Mouse (Mus musculus): ENCODE results near the gene Kcnmb2. TPM values are rescaled to one million over a fixed set of nuclear protein-coding genes. Genes with fewer than 3 reads are reported as not detected.

The Kcnmb2 gene
- polyA plus RNA-seq (2014; fragmentation: Nextera tagmentation; extraction: Ambion mirVana) = 3.7 and 6.4 TPM in 2 replicates

- Histone ChIP-seq H3K9ac (ENCODE audit: low read length) (peak within 1 kb of the TSS; percentile 45), H3K27ac (ENCODE audit: low read depth, low read length) (no peak within 1 kb of the TSS), H3K4me1 (ENCODE audit: control insufficient read depth, insufficient read depth, low read length) (peaks cover 7% of the 10 kb centered on the region; the same call in 1 of the 2 replicates), H3K27me3 (replicated peaks; ENCODE audit: control insufficient read depth, insufficient read depth, low read length) (no peaks in the 10 kb centered on the region), H3K4me3 (ENCODE audit: low read depth, low read length) (peak within 1 kb of the TSS; percentile 34), H3K9me3 (replicated peaks; ENCODE audit: control insufficient read depth, low read length) (no peaks in the 10 kb centered on the region), H3K4me2 (ENCODE audit: low read length) (peak within 1 kb of the TSS; percentile 58), H3K36me3 (ENCODE audit: control insufficient read depth, insufficient read depth, low read length) (no peaks in the 10 kb centered on the region)
- DNase-seq (ENCODE audit: low spot score) = peak; percentile 63
- ATAC-seq = peak; percentile 78
- under 1% methylated on average over 22 of the region's 22 CpGs for WGBS
These were observed at the start of gene Kcnmb2 for GRCm38 (mm10) chr3:31902504-31903330. TSS of gene Kcnmb2 (plus strand) at chr3:31902507.

- H3K4me2 ChIP-seq (ENCODE audit: low read length) = no peak overlapping the region
- H3K4me3 ChIP-seq (ENCODE audit: low read depth, low read length) = no peak overlapping the region
- no peaks in the 10 kb centered on the region for H3K9me3 ChIP-seq (replicated peaks; ENCODE audit: control insufficient read depth, low read length)
- no peaks in the 10 kb centered on the region for H3K36me3 ChIP-seq (ENCODE audit: control insufficient read depth, insufficient read depth, low read length)
- no peaks in the 10 kb centered on the region for H3K27me3 ChIP-seq (replicated peaks; ENCODE audit: control insufficient read depth, insufficient read depth, low read length)
- no peak overlapping the region for H3K9ac ChIP-seq (ENCODE audit: low read length)
- WGBS = 26% methylated on average over 5 of the region's 5 CpGs
- no peak for ATAC-seq
- H3K27ac ChIP-seq (ENCODE audit: low read depth, low read length) = no peak overlapping the region
- DNase-seq (ENCODE audit: low spot score) = peak; percentile 21
- no peaks in the 10 kb centered on the region for H3K4me1 ChIP-seq (ENCODE audit: control insufficient read depth, insufficient read depth, low read length)
These were observed 38.8 kb upstream of the Kcnmb2 start for GRCm38 (mm10) chr3:31863522-31863921.

- ATAC-seq (no peak), DNase-seq (ENCODE audit: low spot score) (no peak)
- no peaks in the 10 kb centered on the region for H3K9me3 ChIP-seq (replicated peaks; ENCODE audit: control insufficient read depth, low read length)
- H3K36me3 ChIP-seq (ENCODE audit: control insufficient read depth, insufficient read depth, low read length) = no peaks in the 10 kb centered on the region
- H3K4me3 ChIP-seq (ENCODE audit: low read depth, low read length) = no peak overlapping the region
- H3K27me3 ChIP-seq (replicated peaks; ENCODE audit: control insufficient read depth, insufficient read depth, low read length) = no peaks in the 10 kb centered on the region
- H3K9ac ChIP-seq (ENCODE audit: low read length) = no peak overlapping the region
- no peaks in the 10 kb centered on the region for H3K4me1 ChIP-seq (ENCODE audit: control insufficient read depth, insufficient read depth, low read length)
- no peak overlapping the region for H3K27ac ChIP-seq (ENCODE audit: low read depth, low read length)
- WGBS = 73% methylated on average over 3 of the region's 3 CpGs
- no peak overlapping the region for H3K4me2 ChIP-seq (ENCODE audit: low read length)
These were observed 38.2 kb upstream of the Kcnmb2 start for GRCm38 (mm10) chr3:31864070-31864469.

- 95% methylated on average over 3 of the region's 3 CpGs for WGBS
- H3K4me1 ChIP-seq (ENCODE audit: control insufficient read depth, insufficient read depth, low read length) = no peaks in the 10 kb centered on the region
- no peaks in the 10 kb centered on the region for H3K36me3 ChIP-seq (ENCODE audit: control insufficient read depth, insufficient read depth, low read length)
- H3K27me3 ChIP-seq (replicated peaks; ENCODE audit: control insufficient read depth, insufficient read depth, low read length) = no peaks in the 10 kb centered on the region
- no peaks in the 10 kb centered on the region for H3K9me3 ChIP-seq (replicated peaks; ENCODE audit: control insufficient read depth, low read length)
- no peak overlapping the region for H3K4me3 ChIP-seq (ENCODE audit: low read depth, low read length)
- no peak overlapping the region for H3K9ac ChIP-seq (ENCODE audit: low read length)
- ATAC-seq (no peak), DNase-seq (ENCODE audit: low spot score) (no peak)
- no peak overlapping the region for H3K27ac ChIP-seq (ENCODE audit: low read depth, low read length)
- H3K4me2 ChIP-seq (ENCODE audit: low read length) = no peak overlapping the region
These were observed 30.8 kb upstream of the Kcnmb2 start for GRCm38 (mm10) chr3:31871461-31871860.

GRCm38 (mm10) chr3:31882621-31883131, 19.6 kb upstream of the Kcnmb2 start:
- Histone ChIP-seq H3K4me3 (ENCODE audit: low read depth, low read length) (no peak overlapping the region), H3K9me3 (replicated peaks; ENCODE audit: control insufficient read depth, low read length) (0 out of 2 replicates have a peak, but pooled peaks cover 4% of the 10 kb centered on the region), H3K27ac (ENCODE audit: low read depth, low read length) (no peak overlapping the region), H3K27me3 (replicated peaks; ENCODE audit: control insufficient read depth, insufficient read depth, low read length) (no peaks in the 10 kb centered on the region), H3K9ac (ENCODE audit: low read length) (no peak overlapping the region), H3K36me3 (ENCODE audit: control insufficient read depth, insufficient read depth, low read length) (no peaks in the 10 kb centered on the region), H3K4me2 (ENCODE audit: low read length) (no peak overlapping the region), H3K4me1 (ENCODE audit: control insufficient read depth, insufficient read depth, low read length) (no peaks in the 10 kb centered on the region)
- DNase-seq (ENCODE audit: low spot score) (peak; percentile 7), ATAC-seq (peak; percentile 26; the same call in 1 of the 2 replicates)
- WGBS = 27% methylated on average over 12 of the region's 12 CpGs

- H3K9me3 ChIP-seq (replicated peaks; ENCODE audit: control insufficient read depth, low read length) = no peaks in the 10 kb centered on the region
- no peak overlapping the region for H3K9ac ChIP-seq (ENCODE audit: low read length)
- WGBS = 66% methylated on average over 2 of the region's 2 CpGs
- no peak for ATAC-seq
- H3K36me3 ChIP-seq (ENCODE audit: control insufficient read depth, insufficient read depth, low read length) = no peaks in the 10 kb centered on the region
- no peak for DNase-seq (ENCODE audit: low spot score)
- H3K27ac ChIP-seq (ENCODE audit: low read depth, low read length) = no peak overlapping the region
- no peaks in the 10 kb centered on the region for H3K27me3 ChIP-seq (replicated peaks; ENCODE audit: control insufficient read depth, insufficient read depth, low read length)
- H3K4me2 ChIP-seq (ENCODE audit: low read length) = no peak overlapping the region
- no peak overlapping the region for H3K4me3 ChIP-seq (ENCODE audit: low read depth, low read length)
- H3K4me1 ChIP-seq (ENCODE audit: control insufficient read depth, insufficient read depth, low read length) = no peaks in the 10 kb centered on the region
These were observed 9.7 kb upstream of the Kcnmb2 start for GRCm38 (mm10) chr3:31892653-31893052.

GRCm38 (mm10) chr3:31903506-31903905, 1.2 kb downstream of the Kcnmb2 start:
- DNase-seq (ENCODE audit: low spot score) (peak; percentile 27), ATAC-seq (peak; percentile 44; the same call in 1 of the 2 replicates)
- peak overlapping the region; percentile 34 for H3K4me3 ChIP-seq (ENCODE audit: low read depth, low read length)
- no peaks in the 10 kb centered on the region for H3K27me3 ChIP-seq (replicated peaks; ENCODE audit: control insufficient read depth, insufficient read depth, low read length)
- no peak overlapping the region for H3K27ac ChIP-seq (ENCODE audit: low read depth, low read length)
- peak overlapping the region; percentile 45 for H3K9ac ChIP-seq (ENCODE audit: low read length)
- H3K36me3 ChIP-seq (ENCODE audit: control insufficient read depth, insufficient read depth, low read length) = no peaks in the 10 kb centered on the region
- peak overlapping the region; percentile 58 for H3K4me2 ChIP-seq (ENCODE audit: low read length)
- 3% methylated on average over 9 of the region's 9 CpGs for WGBS
- H3K9me3 ChIP-seq (replicated peaks; ENCODE audit: control insufficient read depth, low read length) = no peaks in the 10 kb centered on the region
- peaks cover 7% of the 10 kb centered on the region; the same call in 1 of the 2 replicates for H3K4me1 ChIP-seq (ENCODE audit: control insufficient read depth, insufficient read depth, low read length)

GRCm38 (mm10) chr3:31904156-31904555, 1.8 kb downstream of the Kcnmb2 start:
- peaks cover 7% of the 10 kb centered on the region; the same call in 1 of the 2 replicates for H3K4me1 ChIP-seq (ENCODE audit: control insufficient read depth, insufficient read depth, low read length)
- no peak overlapping the region for H3K9ac ChIP-seq (ENCODE audit: low read length)
- WGBS = 71% methylated on average over 5 of the region's 5 CpGs
- H3K9me3 ChIP-seq (replicated peaks; ENCODE audit: control insufficient read depth, low read length) = no peaks in the 10 kb centered on the region
- no peak overlapping the region for H3K27ac ChIP-seq (ENCODE audit: low read depth, low read length)
- no peaks in the 10 kb centered on the region for H3K27me3 ChIP-seq (replicated peaks; ENCODE audit: control insufficient read depth, insufficient read depth, low read length)
- no peak overlapping the region for H3K4me3 ChIP-seq (ENCODE audit: low read depth, low read length)
- peak overlapping the region; percentile 58 for H3K4me2 ChIP-seq (ENCODE audit: low read length)
- DNase-seq (ENCODE audit: low spot score) = no peak
- H3K36me3 ChIP-seq (ENCODE audit: control insufficient read depth, insufficient read depth, low read length) = no peaks in the 10 kb centered on the region
- ATAC-seq = no peak

GRCm38 (mm10) chr3:31911168-31911567, 8.9 kb downstream of the Kcnmb2 start:
- 81% methylated on average over 5 of the region's 5 CpGs for WGBS
- no peak overlapping the region for H3K4me2 ChIP-seq (ENCODE audit: low read length)
- DNase-seq (ENCODE audit: low spot score) (no peak), ATAC-seq (no peak)
- H3K9ac ChIP-seq (ENCODE audit: low read length) = no peak overlapping the region
- H3K27ac ChIP-seq (ENCODE audit: low read depth, low read length) = no peak overlapping the region
- no peaks in the 10 kb centered on the region for H3K4me1 ChIP-seq (ENCODE audit: control insufficient read depth, insufficient read depth, low read length)
- H3K27me3 ChIP-seq (replicated peaks; ENCODE audit: control insufficient read depth, insufficient read depth, low read length) = no peaks in the 10 kb centered on the region
- H3K9me3 ChIP-seq (replicated peaks; ENCODE audit: control insufficient read depth, low read length) = no peaks in the 10 kb centered on the region
- H3K36me3 ChIP-seq (ENCODE audit: control insufficient read depth, insufficient read depth, low read length) = no peaks in the 10 kb centered on the region
- no peak overlapping the region for H3K4me3 ChIP-seq (ENCODE audit: low read depth, low read length)

All from forebrain, embryonic 14.5 days (tissue).